19 mouse cellular contexts compared by ENCODE assay signal in the genomic region with DNA sequence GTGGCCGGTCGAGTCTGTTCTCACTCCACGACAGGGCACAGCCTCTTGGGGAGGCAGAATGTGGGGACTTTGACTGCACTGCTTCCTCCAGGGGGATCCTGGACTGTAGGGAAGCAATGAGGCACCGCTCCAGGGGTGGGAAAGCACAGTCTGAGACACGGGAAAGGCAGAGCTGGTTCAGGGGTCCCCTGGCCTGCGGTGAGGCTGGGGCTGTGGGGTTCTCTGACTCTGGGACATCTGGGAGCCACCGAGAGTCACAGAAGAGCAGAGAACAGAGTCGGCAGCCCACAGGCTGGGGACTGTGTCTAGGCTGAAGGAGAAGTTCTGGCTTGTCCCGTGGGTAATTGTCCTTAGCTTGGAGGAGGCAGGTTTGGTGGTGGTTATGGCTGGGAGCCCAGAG.
"Had no signal": no experiment of that assay in that cellular context is flagged by ENCODE, and none has a peak within 500 bp of the region (broad histone marks: within the 10 kb centered on the region; RNA-seq: fewer than 3 reads in every experiment).

No protein-coding gene starts in this region.

- H3K9me3 ChIP-seq: midbrain, embryonic 10.5 days; midbrain, embryonic 12.5 days; neural tube, embryonic 13.5 days; neural tube, embryonic 15.5 days had no signal

- ATAC-seq: lung, postnatal 0 days; midbrain, embryonic 16.5 days had no signal

- DNase-seq: lung, adult 18-20 months; lung, embryonic 14.5 days; lung, postnatal 4 days; midbrain, embryonic 14.5 days; retina, postnatal 1 day; right cerebral cortex, adult 18-20 months; right cerebral cortex, postnatal 25 days; right cerebral cortex, postnatal 4 days; spleen, adult 18-20 months; thymus, adult 18-20 months; thymus, postnatal 14 days; thymus, postnatal 36 days had no signal

- H3K27ac ChIP-seq: midbrain, embryonic 10.5 days; midbrain, embryonic 12.5 days; neural tube, embryonic 13.5 days; neural tube, embryonic 15.5 days had no signal

- H3K36me3 ChIP-seq: midbrain, embryonic 10.5 days; midbrain, embryonic 12.5 days; neural tube, embryonic 13.5 days; neural tube, embryonic 15.5 days had no signal

- H3K4me2 ChIP-seq: lung, embryonic 14.5 days; midbrain, embryonic 12.5 days; neural tube, embryonic 13.5 days; neural tube, embryonic 15.5 days had no signal

- H3K4me1 ChIP-seq: midbrain, embryonic 10.5 days; midbrain, embryonic 12.5 days; neural tube, embryonic 13.5 days had no signal

- H3K9ac ChIP-seq: lung, embryonic 14.5 days; midbrain, embryonic 12.5 days; neural tube, embryonic 13.5 days; neural tube, embryonic 15.5 days had no signal

- H3K27me3 ChIP-seq: midbrain, embryonic 12.5 days; neural tube, embryonic 13.5 days; neural tube, embryonic 15.5 days had no signal

- H3K4me3 ChIP-seq: midbrain, embryonic 10.5 days; midbrain, embryonic 12.5 days; myocyte; neural tube, embryonic 13.5 days; neural tube, embryonic 15.5 days had no signal
